Mouse (Mus musculus) G1E (cell line): ENCODE results near the gene Il11ra1.
"Not testable (repeated sequence)": the region's sequence is repeated elsewhere in the genome, so short reads cannot be mapped to it uniquely, and the experiment has no call there.

Source experiments
- CTCF ChIP-seq: IDR thresholded peaks from 2 replicates; pipeline ENCODE4 v1.5.1; 2012; ENCODE audit warnings: low read depth, low read length, inconsistent platforms, mixed read lengths
- GATA1 ChIP-seq: IDR thresholded peaks from 2 replicates; pipeline ENCODE4 v1.6.1; 2012; ENCODE audit warnings: borderline replicate concordance, low read length, inconsistent platforms, mixed read lengths
- GATA2 ChIP-seq: IDR thresholded peaks from 2 replicates; pipeline ENCODE4 v1.6.1; 2012; ENCODE audit warnings: low read depth, low read length, inconsistent platforms, borderline replicate concordance
- POLR2AphosphoS5 ChIP-seq: IDR thresholded peaks from 2 replicates; pipeline ENCODE4 v1.6.1; 2012; ENCODE audit warnings: low read depth, low read length, inconsistent platforms; ENCODE audit not compliant: insufficient replicate concordance
- TAL1 ChIP-seq: conservative IDR thresholded peaks from 2 replicates; pipeline ENCODE4 v1.6.1; 2012; ENCODE audit warnings: low read depth, low read length, inconsistent platforms, mixed read lengths

DNA sequence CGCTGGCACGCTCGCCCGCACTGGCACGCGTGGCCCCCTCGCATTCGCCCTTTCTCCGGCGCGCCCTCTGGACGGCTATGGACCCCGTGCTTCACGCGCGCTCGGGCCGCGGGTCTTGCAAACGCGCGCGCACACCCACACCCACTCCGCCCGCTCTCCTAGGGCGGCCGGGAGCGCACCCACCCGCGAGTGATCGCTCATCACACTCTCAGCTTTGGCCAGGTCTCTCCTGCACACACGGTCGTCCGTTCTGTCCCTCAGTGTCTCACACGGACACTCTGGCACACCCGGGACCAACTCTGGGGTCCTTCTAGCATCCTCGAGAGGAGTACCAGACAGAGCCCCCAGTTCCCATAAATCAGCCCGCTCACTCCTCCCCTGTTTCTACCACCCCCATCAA lies 4.0 kb upstream of the Il11ra1 start:
- not testable (repeated sequence) for TF ChIP-seq CTCF, GATA2, GATA1, TAL1, POLR2AphosphoS5
